Mouse (Mus musculus): ENCODE data around the gene Itprip. TPM values are rescaled to one million over a fixed set of nuclear protein-coding genes. Genes with fewer than 3 reads are reported as not detected.
A peak's percentile ranks its signal among the peaks of the same experiment; 100 is the strongest.

Itprip gene
- polyA plus RNA-seq, 1 experiment from 2014 or later = 2.7 TPM

DNA sequence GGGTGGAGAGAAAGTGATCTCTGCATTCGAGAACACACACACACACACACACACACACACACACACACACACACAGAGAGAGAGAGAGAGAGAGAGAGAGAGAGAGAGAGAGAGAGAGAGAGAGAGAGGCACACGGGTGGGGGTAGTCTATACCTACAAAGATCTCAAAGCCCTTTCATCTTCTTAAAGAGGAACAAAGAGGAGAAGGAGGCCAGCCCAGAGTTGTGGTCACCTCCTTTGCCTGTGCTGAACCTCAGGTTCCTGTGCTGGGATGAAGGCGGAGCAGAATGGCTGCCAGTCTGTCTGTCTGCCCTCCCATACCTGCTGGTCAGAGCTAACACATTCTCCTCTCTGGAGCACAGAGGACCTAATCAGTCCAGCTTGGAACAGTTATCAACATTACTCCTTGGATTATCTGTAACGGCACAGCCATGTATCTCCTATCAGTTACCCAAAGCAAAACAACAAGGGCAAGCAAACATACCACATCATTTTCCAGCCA is 8.9 kb downstream of the Itprip start:
- 0 out of 2 replicates have a peak overlapping the region, but pooled peaks have one; percentile 35 for H3K4me2 ChIP-seq (replicated peaks; ENCODE audit: low read depth)
- H3K27ac ChIP-seq (ENCODE audit: low read depth, low read length) = no peak overlapping the region
- H3K36me3 ChIP-seq (ENCODE audit: control insufficient read depth, insufficient read depth) = no peaks in the 10 kb centered on the region
- no peaks in the 10 kb centered on the region for H3K9me3 ChIP-seq (ENCODE audit: control insufficient read depth)
- no peak overlapping the region for H3K9ac ChIP-seq (ENCODE audit: low read depth, low read length)
- no peak overlapping the region for H3K4me3 ChIP-seq (ENCODE audit: low read depth, low read length)
- no peaks in the 10 kb centered on the region for H3K4me1 ChIP-seq (replicated peaks; ENCODE audit: control insufficient read depth, insufficient read depth, low read length)
- ATAC-seq = no peak
- no peaks in the 10 kb centered on the region for H3K27me3 ChIP-seq (replicated peaks; ENCODE audit: control insufficient read depth, insufficient read depth, low read length)
- 46% methylated on average over 4 of the region's 4 CpGs for WGBS
- no peak for TF ChIP-seq CTCF (IDR thresholded peaks at IDR 0.05; ENCODE audit: low read depth)

GRCm38 (mm10) chr19:47909387-47910116 is 9.5 kb downstream of the Itprip start:
- Histone ChIP-seq H3K4me3 (ENCODE audit: low read depth, low read length) (no peak overlapping the region), H3K27me3 (replicated peaks; ENCODE audit: control insufficient read depth, insufficient read depth, low read length) (no peaks in the 10 kb centered on the region), H3K36me3 (ENCODE audit: control insufficient read depth, insufficient read depth) (no peaks in the 10 kb centered on the region), H3K4me1 (replicated peaks; ENCODE audit: control insufficient read depth, insufficient read depth, low read length) (no peaks in the 10 kb centered on the region), H3K4me2 (replicated peaks; ENCODE audit: low read depth) (peak overlapping the region; percentile 35), H3K9ac (ENCODE audit: low read depth, low read length) (no peak overlapping the region), H3K27ac (ENCODE audit: low read depth, low read length) (no peak overlapping the region), H3K9me3 (ENCODE audit: control insufficient read depth) (no peaks in the 10 kb centered on the region)
- WGBS = 26% methylated on average over 10 of the region's 10 CpGs
- 0 out of 2 replicates have a peak, but pooled peaks have one; percentile 11 for TF ChIP-seq CTCF (IDR thresholded peaks at IDR 0.05; ENCODE audit: low read depth)
- ATAC-seq = no peak

DNA sequence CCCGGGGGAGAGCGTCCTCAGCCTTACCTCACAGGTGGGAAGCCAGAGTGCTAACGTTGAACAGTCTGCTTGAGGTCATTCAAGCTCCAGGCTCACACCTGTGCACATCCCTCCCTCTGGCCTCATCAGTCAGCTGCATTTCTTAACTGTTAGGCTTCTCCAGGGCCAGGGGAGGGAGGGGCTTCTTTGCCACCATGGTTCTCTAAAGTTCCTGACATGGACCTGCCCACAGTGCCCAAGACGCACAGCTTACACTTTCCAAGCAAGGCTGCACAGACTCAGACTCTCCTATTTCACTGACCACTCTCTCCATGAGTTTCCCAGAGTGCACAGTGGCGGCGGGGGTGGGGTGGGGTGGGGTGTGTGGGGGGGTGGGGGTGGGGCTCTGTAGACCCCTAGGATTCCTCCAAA is 10.1 kb downstream of the Itprip start:
- Histone ChIP-seq H3K4me3 (ENCODE audit: low read depth, low read length) (no peak overlapping the region), H3K27ac (ENCODE audit: low read depth, low read length) (no peak overlapping the region), H3K4me2 (replicated peaks; ENCODE audit: low read depth) (no peak overlapping the region), H3K9me3 (ENCODE audit: control insufficient read depth) (no peaks in the 10 kb centered on the region), H3K9ac (ENCODE audit: low read depth, low read length) (no peak overlapping the region), H3K4me1 (replicated peaks; ENCODE audit: control insufficient read depth, insufficient read depth, low read length) (no peaks in the 10 kb centered on the region), H3K27me3 (replicated peaks; ENCODE audit: control insufficient read depth, insufficient read depth, low read length) (no peaks in the 10 kb centered on the region), H3K36me3 (ENCODE audit: control insufficient read depth, insufficient read depth) (no peaks in the 10 kb centered on the region)
- TF ChIP-seq CTCF (IDR thresholded peaks at IDR 0.05; ENCODE audit: low read depth) = no peak
- ATAC-seq = no peak
- 36% methylated on average over 6 of the region's 6 CpGs for WGBS

- Histone ChIP-seq H3K9me3 (ENCODE audit: control insufficient read depth) (no peaks in the 10 kb centered on the region), H3K4me1 (replicated peaks; ENCODE audit: control insufficient read depth, insufficient read depth, low read length) (no peaks in the 10 kb centered on the region), H3K27me3 (replicated peaks; ENCODE audit: control insufficient read depth, insufficient read depth, low read length) (no peaks in the 10 kb centered on the region), H3K36me3 (ENCODE audit: control insufficient read depth, insufficient read depth) (no peaks in the 10 kb centered on the region), H3K4me3 (ENCODE audit: low read depth, low read length) (no peak overlapping the region), H3K27ac (ENCODE audit: low read depth, low read length) (no peak overlapping the region), H3K9ac (ENCODE audit: low read depth, low read length) (no peak overlapping the region), H3K4me2 (replicated peaks; ENCODE audit: low read depth) (no peak overlapping the region)
- 76% methylated on average over 9 of the region's 9 CpGs for WGBS
- no peak for ATAC-seq
- TF ChIP-seq CTCF (IDR thresholded peaks at IDR 0.05; ENCODE audit: low read depth) = no peak
Measured at GRCm38 (mm10) chr19:47907596-47907995, 11.5 kb downstream of the Itprip start.

DNA sequence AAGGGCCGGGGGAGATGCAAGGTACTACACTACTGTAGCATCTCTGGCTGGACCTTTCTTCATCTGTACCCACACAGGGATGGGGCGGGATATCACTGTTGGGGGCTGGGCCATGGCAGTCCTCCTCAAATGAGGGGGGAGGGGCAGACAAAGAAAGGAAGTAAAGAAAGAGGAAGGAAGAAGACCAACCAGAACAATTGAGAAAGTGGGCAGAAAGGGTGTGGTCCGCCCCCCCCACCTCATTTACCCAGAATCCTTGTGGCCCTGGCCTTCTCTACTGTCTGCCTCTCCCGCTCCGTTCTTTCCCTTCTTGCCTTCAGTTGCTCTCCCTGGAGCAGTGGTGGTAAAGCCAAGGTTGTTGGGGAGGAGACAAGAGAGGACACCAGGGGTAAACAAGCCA is 13.5 kb downstream of the Itprip start:
- Histone ChIP-seq H3K4me1 (replicated peaks; ENCODE audit: control insufficient read depth, insufficient read depth, low read length) (no peaks in the 10 kb centered on the region), H3K27ac (ENCODE audit: low read depth, low read length) (no peak overlapping the region), H3K4me2 (replicated peaks; ENCODE audit: low read depth) (no peak overlapping the region), H3K36me3 (ENCODE audit: control insufficient read depth, insufficient read depth) (no peaks in the 10 kb centered on the region), H3K9me3 (ENCODE audit: control insufficient read depth) (no peaks in the 10 kb centered on the region), H3K27me3 (replicated peaks; ENCODE audit: control insufficient read depth, insufficient read depth, low read length) (no peaks in the 10 kb centered on the region), H3K4me3 (ENCODE audit: low read depth, low read length) (no peak overlapping the region), H3K9ac (ENCODE audit: low read depth, low read length) (no peak overlapping the region)
- TF ChIP-seq CTCF (IDR thresholded peaks at IDR 0.05; ENCODE audit: low read depth) = no peak
- ATAC-seq = no peak
- WGBS = 84% methylated on average over 5 of the region's 5 CpGs

- TF ChIP-seq CTCF (IDR thresholded peaks at IDR 0.05; ENCODE audit: low read depth) = no peak
- H3K4me1 ChIP-seq (replicated peaks; ENCODE audit: control insufficient read depth, insufficient read depth, low read length) = no peaks in the 10 kb centered on the region
- no peak overlapping the region for H3K4me3 ChIP-seq (ENCODE audit: low read depth, low read length)
- H3K9ac ChIP-seq (ENCODE audit: low read depth, low read length) = no peak overlapping the region
- no peaks in the 10 kb centered on the region for H3K9me3 ChIP-seq (ENCODE audit: control insufficient read depth)
- WGBS = 84% methylated on average over 4 of the region's 4 CpGs
- H3K27ac ChIP-seq (ENCODE audit: low read depth, low read length) = no peak overlapping the region
- no peaks in the 10 kb centered on the region for H3K36me3 ChIP-seq (ENCODE audit: control insufficient read depth, insufficient read depth)
- H3K27me3 ChIP-seq (replicated peaks; ENCODE audit: control insufficient read depth, insufficient read depth, low read length) = no peaks in the 10 kb centered on the region
- ATAC-seq = no peak
- H3K4me2 ChIP-seq (replicated peaks; ENCODE audit: low read depth) = no peak overlapping the region
Measured at GRCm38 (mm10) chr19:47905081-47905480, 14.0 kb downstream of the Itprip start.
